Mouse (Mus musculus) cerebellum, adult (tissue): ENCODE measurements around the gene Agbl4.

ENCODE experiments used
- ATAC-seq: cut with Nextera tagmentation; 2 replicates; pipeline ENCODE4 v1.9.2; 2017; ENCODE audit warnings: mild to moderate bottlenecking, moderate library complexity, mixed read lengths; ENCODE audit not compliant: insufficient number of reproducible peaks, low FRiP score, low TSS enrichment

Agbl4 gene

GRCm38 (mm10) chr4:110397618-110398045 lies at the start of gene Agbl4:
Gene Agbl4 (plus strand): TSS chr4:110397661.
- ATAC-seq = peak; percentile 79

- 0 out of 2 replicates have a peak, but pooled peaks have one; percentile 12 for ATAC-seq
These were observed 46.6 kb upstream of the Agbl4 start for GRCm38 (mm10) chr4:110350856-110351177.

- ATAC-seq = peak; percentile 92
These were observed 46.1 kb upstream of the Agbl4 start, which contains the start of gene Elavl4 for GRCm38 (mm10) chr4:110351178-110352000. Gene Elavl4 (minus strand): TSS chr4:110351909.

- ATAC-seq = no peak; the same call in 1 of the 2 replicates
These were observed 45.5 kb upstream of the Agbl4 start for GRCm38 (mm10) chr4:110352001-110352369.

GRCm38 (mm10) chr4:110360568-110360967 lies 36.9 kb upstream of the Agbl4 start:
- ATAC-seq = no peak

GRCm38 (mm10) chr4:110396221-110396620 lies 1.2 kb upstream of the Agbl4 start:
- no peak for ATAC-seq

- ATAC-seq = no peak
These were observed 22.8 kb downstream of the Agbl4 start for GRCm38 (mm10) chr4:110420306-110420705.

- ATAC-seq = no peak
These were observed 30.2 kb downstream of the Agbl4 start for GRCm38 (mm10) chr4:110427653-110428052.

- ATAC-seq = no peak
These were observed 96.9 kb downstream of the Agbl4 start for GRCm38 (mm10) chr4:110494371-110494770.

GRCm38 (mm10) chr4:110529804-110530203 lies 132.3 kb downstream of the Agbl4 start:
- ATAC-seq = no peak

- ATAC-seq = no peak
These were observed 151.8 kb downstream of the Agbl4 start for GRCm38 (mm10) chr4:110549223-110549622.

GRCm38 (mm10) chr4:110597726-110598283 lies 200.3 kb downstream of the Agbl4 start:
- ATAC-seq = no peak

- no peak for ATAC-seq
These were observed 244.0 kb downstream of the Agbl4 start for GRCm38 (mm10) chr4:110641417-110641816.

- ATAC-seq = no peak
These were observed 265.5 kb downstream of the Agbl4 start for GRCm38 (mm10) chr4:110662940-110663339.

- no peak for ATAC-seq
These were observed 276.7 kb downstream of the Agbl4 start for GRCm38 (mm10) chr4:110674121-110674520.

- no peak for ATAC-seq
These were observed 337.7 kb downstream of the Agbl4 start for GRCm38 (mm10) chr4:110735141-110735540.

GRCm38 (mm10) chr4:110757941-110758340 lies 360.5 kb downstream of the Agbl4 start:
- no peak for ATAC-seq

- ATAC-seq = no peak
These were observed 391.1 kb downstream of the Agbl4 start for GRCm38 (mm10) chr4:110788596-110788995.

GRCm38 (mm10) chr4:110799902-110800301 lies 402.4 kb downstream of the Agbl4 start:
- no peak for ATAC-seq

GRCm38 (mm10) chr4:110810947-110811346 lies 413.5 kb downstream of the Agbl4 start:
- ATAC-seq = no peak

GRCm38 (mm10) chr4:110832776-110833175 lies 435.3 kb downstream of the Agbl4 start:
- ATAC-seq = no peak
